Mouse (Mus musculus) forebrain, embryonic 11.5 days (tissue): Measurements from ENCODE around the gene Cwc22. TPM values are rescaled to one million over a fixed set of nuclear protein-coding genes. Genes with fewer than 3 reads are reported as not detected.

Experiments used
- ATAC-seq: fragments of 200-750 bp; cut with Nextera tagmentation; replicated peaks from 2 replicates; pipeline ENCODE4 v1.8.0; 2017; ENCODE audit warnings: moderate TSS enrichment; ENCODE audit not compliant: low FRiP score
- DNase-seq: peaks from one replicate; pipeline ENCODE4 v3.0.0-alpha.2; 2017; ENCODE audit warnings: low spot score
- H3K27ac ChIP-seq: fragments of 300-500 bp; sonication (generic); 2 replicates; pipeline ENCODE4 v1.5.1; 2014; ENCODE audit warnings: low read depth, low read length
- H3K27me3 ChIP-seq: fragments of 300-500 bp; sonication (generic); 2 replicates; pipeline ENCODE4 v1.6.1; 2014; ENCODE audit warnings: mild to moderate bottlenecking, low read length, mixed read lengths; ENCODE audit not compliant: control insufficient read depth, insufficient read depth
- H3K36me3 ChIP-seq: fragments of 300-500 bp; sonication (generic); 2 replicates; pipeline ENCODE4 v1.6.1; 2014; ENCODE audit warnings: mild to moderate bottlenecking, low read length, moderate library complexity, mixed read lengths; ENCODE audit not compliant: control insufficient read depth, insufficient read depth
- H3K4me1 ChIP-seq: fragments of 300-500 bp; sonication (generic); replicated peaks from 2 replicates; pipeline ENCODE4 v1.6.1; 2014; ENCODE audit warnings: low read length, mixed read lengths; ENCODE audit not compliant: control insufficient read depth, insufficient read depth
- H3K4me2 ChIP-seq: fragments of 300-500 bp; sonication (generic); 2 replicates; pipeline ENCODE4 v1.6.1; 2014; ENCODE audit warnings: low read depth, mild to moderate bottlenecking, low read length, moderate library complexity, mixed read lengths; ENCODE audit not compliant: severe bottlenecking
- H3K4me3 ChIP-seq: fragments of 300-500 bp; sonication (generic); 2 replicates; pipeline ENCODE4 v1.5.1; 2014; ENCODE audit warnings: low read depth, low read length
- H3K9ac ChIP-seq: fragments of 300-500 bp; sonication (generic); 2 replicates; pipeline ENCODE4 v1.6.1; 2014; ENCODE audit warnings: low read length
- H3K9me3 ChIP-seq: fragments of 300-500 bp; sonication (generic); 2 replicates; pipeline ENCODE4 v1.6.1; 2016; ENCODE audit warnings: low read length, mixed read lengths; ENCODE audit not compliant: control insufficient read depth
- WGBS: fragments of 180-500 bp; shearing (Covaris S2); extraction: QIAGEN DNeasy Blood & Tissue Kit; methylation state at CpG from one replicate; pipeline ENCODE4 v1.1.7; 2014; 5-methylcytosine and 5-hydroxymethylcytosine counted together
- polyA plus RNA-seq: library from polyadenylated mRNA; unstranded; fragments of >200 nt; fragmentation: Nextera tagmentation; extraction: Ambion mirVana; gene quantifications from 2 replicates; pipeline ENCODE4 v1.2.1, GENCODE M21; 2014

The Cwc22 gene
- polyA plus RNA-seq, 1 experiment from 2014 or later, result 37.4 TPM

DNA sequence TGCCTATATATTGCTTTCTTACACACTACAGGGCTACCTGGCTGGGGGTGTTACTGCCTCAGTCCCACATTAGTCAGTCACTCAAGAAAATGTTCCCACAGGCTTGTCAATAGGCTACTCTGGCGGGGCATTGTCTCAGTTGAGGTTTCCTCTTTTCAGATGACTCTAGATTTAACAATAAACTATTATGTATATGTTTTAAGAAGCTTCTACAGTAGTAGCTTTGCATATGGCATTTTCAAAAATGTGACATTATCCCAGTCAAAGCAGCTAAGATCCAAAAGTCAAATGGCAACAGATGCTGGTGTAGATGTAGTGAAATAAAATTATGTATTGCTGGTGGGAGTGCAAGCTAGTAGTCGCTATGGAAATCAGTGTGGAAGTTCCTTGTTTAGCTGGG is 27.1 kb upstream of the Cwc22 start:
- no peaks in the 10 kb centered on the region for H3K4me1 ChIP-seq
- no peaks in the 10 kb centered on the region for H3K9me3 ChIP-seq
- ATAC-seq (no peak), DNase-seq (no peak)
- H3K27ac ChIP-seq, result no peak overlapping the region
- H3K4me2 ChIP-seq, result no peak overlapping the region
- no peaks in the 10 kb centered on the region for H3K36me3 ChIP-seq
- H3K27me3 ChIP-seq, result no peaks in the 10 kb centered on the region
- no peak overlapping the region for H3K9ac ChIP-seq
- 85% methylated on average over 2 of the region's 2 CpGs for WGBS
- no peak overlapping the region for H3K4me3 ChIP-seq

DNA sequence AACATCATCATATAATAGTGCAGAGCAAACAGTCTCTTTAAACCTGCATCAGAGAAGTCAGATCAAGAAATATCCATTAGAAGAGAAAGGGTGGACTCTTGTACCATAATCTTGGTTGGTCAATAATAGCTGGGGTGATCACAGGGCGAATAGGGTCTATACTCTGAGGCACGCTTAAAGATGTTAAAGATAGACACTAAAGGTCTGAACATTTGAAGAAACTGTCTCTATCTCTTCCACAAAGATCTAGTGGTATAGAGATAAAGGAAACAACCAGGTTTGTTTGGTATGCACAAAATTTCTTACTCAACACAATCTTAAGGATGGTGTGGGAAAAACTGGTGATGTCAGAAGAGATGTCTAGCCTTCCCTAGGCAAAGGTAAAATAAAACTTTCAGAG is 26.4 kb upstream of the Cwc22 start:
- Histone ChIP-seq H3K27ac (no peak overlapping the region), H3K9me3 (no peaks in the 10 kb centered on the region), H3K27me3 (no peaks in the 10 kb centered on the region), H3K36me3 (no peaks in the 10 kb centered on the region), H3K4me1 (no peaks in the 10 kb centered on the region), H3K9ac (no peak overlapping the region), H3K4me3 (no peak overlapping the region), H3K4me2 (no peak overlapping the region)
- ATAC-seq, result no peak
- 85% methylated on average over 2 of the region's 2 CpGs for WGBS
- DNase-seq, result no peak

DNA sequence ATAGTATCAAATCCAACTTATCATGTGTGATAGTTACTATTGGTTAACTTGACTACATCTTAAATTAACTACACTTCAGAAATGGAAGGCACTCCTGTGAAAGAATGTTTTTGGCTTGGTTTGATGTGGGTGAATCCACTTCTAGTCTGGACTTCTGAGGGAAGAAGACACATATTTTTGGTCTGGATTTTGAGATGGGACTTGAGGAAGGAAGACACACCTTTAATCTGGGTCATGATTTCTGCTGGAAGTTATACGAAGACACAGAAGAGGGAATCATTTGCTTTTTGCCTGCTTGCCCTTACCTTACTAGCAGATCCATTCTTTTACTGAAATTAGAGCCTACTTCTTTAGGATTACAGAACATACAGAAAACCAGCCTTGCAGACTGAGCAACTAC is 25.7 kb upstream of the Cwc22 start:
- Histone ChIP-seq H3K4me2 (no peak overlapping the region), H3K9me3 (no peaks in the 10 kb centered on the region), H3K27ac (no peak overlapping the region), H3K36me3 (no peaks in the 10 kb centered on the region), H3K9ac (no peak overlapping the region), H3K4me3 (no peak overlapping the region), H3K27me3 (no peaks in the 10 kb centered on the region), H3K4me1 (no peaks in the 10 kb centered on the region)
- no peak for ATAC-seq
- DNase-seq, result no peak
- WGBS, result 100% methylated on average over 1 of the region's 1 CpGs

DNA sequence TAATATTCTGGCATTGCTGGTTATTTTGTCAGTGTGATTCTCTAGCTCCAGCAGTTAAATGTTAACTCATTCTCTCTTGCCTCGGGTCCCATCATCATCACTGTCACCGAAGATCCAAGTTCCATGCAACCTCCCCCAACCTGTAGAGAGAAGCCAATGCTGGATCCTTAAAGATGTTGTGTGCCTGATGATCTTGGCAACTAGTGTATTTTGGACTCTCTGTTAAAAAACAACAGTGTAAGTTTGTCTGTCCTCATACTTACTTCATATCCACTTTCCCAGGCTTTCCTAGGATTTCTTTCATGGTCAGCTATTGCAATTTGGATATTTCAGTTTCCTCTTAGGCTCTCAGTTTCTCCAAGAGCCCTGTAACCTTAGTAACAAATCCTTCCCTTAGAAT is 25.2 kb upstream of the Cwc22 start:
- no peak for DNase-seq
- no peak for ATAC-seq
- Histone ChIP-seq H3K4me3 (no peak overlapping the region), H3K27me3 (no peaks in the 10 kb centered on the region), H3K36me3 (no peaks in the 10 kb centered on the region), H3K4me2 (no peak overlapping the region), H3K27ac (no peak overlapping the region), H3K9me3 (no peaks in the 10 kb centered on the region), H3K9ac (no peak overlapping the region), H3K4me1 (no peaks in the 10 kb centered on the region)
- WGBS, result 77% methylated on average over 2 of the region's 2 CpGs

DNA sequence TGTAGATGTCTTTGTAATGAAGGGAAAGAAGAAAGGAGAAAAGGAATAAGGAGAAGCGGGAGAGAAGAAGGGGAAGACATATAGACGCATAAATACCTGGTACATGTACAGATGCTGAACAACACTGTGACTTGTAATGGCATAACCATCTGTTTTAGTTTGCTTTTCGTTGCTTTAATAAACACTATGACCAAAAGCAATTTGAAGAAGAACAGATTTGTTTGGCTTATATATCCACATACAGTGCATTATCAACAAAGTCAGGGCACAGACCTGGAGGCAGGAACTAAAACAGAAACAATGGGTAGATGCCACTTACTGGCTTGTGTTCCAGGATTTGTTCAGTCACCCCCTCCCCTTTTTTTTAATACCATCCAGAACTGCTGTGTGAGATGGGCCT is 24.4 kb upstream of the Cwc22 start:
- DNase-seq, result no peak
- H3K4me1 ChIP-seq, result no peaks in the 10 kb centered on the region
- no peak overlapping the region for H3K4me2 ChIP-seq
- H3K9ac ChIP-seq, result no peak overlapping the region
- no peaks in the 10 kb centered on the region for H3K9me3 ChIP-seq
- H3K27ac ChIP-seq, result no peak overlapping the region
- H3K27me3 ChIP-seq, result no peaks in the 10 kb centered on the region
- no peak for ATAC-seq
- H3K4me3 ChIP-seq, result no peak overlapping the region
- H3K36me3 ChIP-seq, result no peaks in the 10 kb centered on the region
- WGBS, result 85% methylated on average over 3 of the region's 3 CpGs

DNA sequence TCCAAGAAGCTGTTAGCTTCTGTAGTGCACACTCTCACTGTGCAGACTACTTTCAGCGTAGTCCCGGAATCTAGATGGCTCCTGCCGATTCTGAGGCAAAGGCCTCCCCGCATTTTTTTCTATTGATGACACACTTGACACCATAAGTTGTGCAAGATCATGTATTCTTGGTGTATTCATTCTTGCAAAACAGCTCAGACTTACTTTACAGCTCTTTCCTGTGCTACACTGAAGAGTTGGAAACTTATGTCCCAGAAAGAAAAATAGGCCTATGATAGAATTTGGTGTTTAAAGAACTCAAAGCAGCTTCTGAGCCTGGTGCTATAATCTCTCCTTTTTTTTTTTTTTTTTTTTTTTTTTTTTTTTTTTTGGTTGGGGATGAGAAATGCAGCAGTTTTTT is 23.8 kb upstream of the Cwc22 start:
- 96% methylated on average over 4 of the region's 4 CpGs for WGBS
- Histone ChIP-seq H3K27me3 (no peaks in the 10 kb centered on the region), H3K4me3 (no peak overlapping the region), H3K4me2 (no peak overlapping the region), H3K9ac (no peak overlapping the region), H3K4me1 (no peaks in the 10 kb centered on the region), H3K36me3 (no peaks in the 10 kb centered on the region), H3K9me3 (no peaks in the 10 kb centered on the region), H3K27ac (no peak overlapping the region)
- ATAC-seq (no peak), DNase-seq (no peak)

DNA sequence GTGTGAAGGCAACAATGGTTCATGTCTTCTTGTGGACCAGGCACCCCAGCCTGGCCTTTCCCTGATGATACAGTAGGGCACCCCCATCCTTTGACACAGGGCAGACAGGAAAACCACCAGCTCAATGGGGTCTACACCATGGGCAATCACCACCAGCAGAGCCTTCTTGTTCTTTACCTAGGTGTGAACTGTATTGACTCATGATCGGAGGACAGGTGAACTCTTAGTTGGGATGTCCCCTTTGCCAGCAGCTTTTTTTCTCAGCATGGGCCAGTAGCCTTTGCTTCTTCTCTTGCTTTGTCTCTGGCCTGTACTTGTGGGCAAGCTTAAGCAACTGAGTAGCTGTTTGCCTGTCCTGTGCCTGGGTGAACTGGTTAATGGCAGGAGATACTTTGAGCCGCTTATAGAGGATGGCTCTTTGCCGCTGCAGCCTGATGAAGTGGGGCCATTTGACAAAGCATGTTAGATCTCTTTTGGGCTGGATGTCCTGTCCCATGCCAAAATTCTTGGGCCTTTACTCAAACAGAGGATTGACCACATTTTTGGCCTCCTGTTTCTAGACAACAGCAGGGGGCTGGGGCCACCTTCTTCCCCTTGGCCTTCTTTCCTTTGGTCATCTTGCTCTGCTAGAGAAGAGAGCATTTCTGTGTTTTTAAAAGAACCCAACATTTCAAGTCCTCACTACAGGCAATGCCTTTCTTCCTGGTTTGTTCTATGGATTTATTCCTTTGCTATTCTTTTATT is 16.4 kb upstream of the Cwc22 start:
- Histone ChIP-seq H3K4me2 (no peak overlapping the region), H3K9me3 (no peaks in the 10 kb centered on the region), H3K4me1 (no peaks in the 10 kb centered on the region), H3K36me3 (no peaks in the 10 kb centered on the region), H3K27ac (no peak overlapping the region), H3K27me3 (no peaks in the 10 kb centered on the region), H3K4me3 (no peak overlapping the region), H3K9ac (no peak overlapping the region)
- 96% methylated on average over 3 of the region's 3 CpGs for WGBS
- ATAC-seq, result no peak
- no peak for DNase-seq

DNA sequence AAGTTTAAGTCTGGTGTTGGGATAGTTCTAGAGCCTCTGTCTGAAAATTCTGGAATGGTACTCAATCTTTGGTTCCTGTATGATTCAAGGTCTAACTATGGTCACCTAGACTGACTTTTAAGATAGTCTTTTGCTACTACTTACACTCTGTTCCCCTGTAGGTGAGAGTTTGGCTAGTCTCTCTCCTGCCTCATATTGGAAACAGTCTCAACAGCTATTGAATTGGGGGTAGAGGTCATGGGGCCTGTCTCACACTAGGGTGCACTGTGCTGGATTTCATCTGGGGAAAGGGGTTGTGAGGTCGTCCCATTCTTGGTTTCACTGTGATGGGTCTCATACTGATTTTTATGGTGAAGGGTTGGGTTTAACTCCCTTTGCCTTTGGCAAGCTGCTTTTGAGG is 15.1 kb upstream of the Cwc22 start:
- no peak for ATAC-seq
- H3K4me3 ChIP-seq, result no peak overlapping the region
- H3K9ac ChIP-seq, result no peak overlapping the region
- no peaks in the 10 kb centered on the region for H3K27me3 ChIP-seq
- H3K4me1 ChIP-seq, result no peaks in the 10 kb centered on the region
- DNase-seq, result no peak
- no peaks in the 10 kb centered on the region for H3K9me3 ChIP-seq
- no peak overlapping the region for H3K27ac ChIP-seq
- 72% methylated on average over 1 of the region's 1 CpGs for WGBS
- no peaks in the 10 kb centered on the region for H3K36me3 ChIP-seq
- H3K4me2 ChIP-seq, result no peak overlapping the region

DNA sequence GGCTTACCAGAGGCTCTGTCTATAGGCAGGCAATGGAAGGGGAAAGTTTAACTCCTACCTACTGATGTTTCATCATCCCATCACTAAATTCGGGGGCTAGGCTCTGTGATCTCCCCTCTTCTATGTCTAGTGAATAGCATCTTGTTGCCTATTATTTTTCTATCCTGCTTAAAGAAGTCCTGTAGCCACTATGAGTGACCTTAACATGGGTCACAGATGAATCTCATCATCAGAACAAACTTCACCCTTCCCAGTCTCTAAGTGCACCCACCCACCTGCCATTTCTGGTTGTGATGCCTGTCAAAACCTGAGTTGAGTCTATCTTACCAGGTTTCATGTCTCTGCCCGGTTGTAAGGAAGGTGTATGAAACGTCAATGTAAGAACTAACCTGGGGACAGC is 14.5 kb upstream of the Cwc22 start:
- H3K4me2 ChIP-seq, result no peak overlapping the region
- H3K4me3 ChIP-seq, result no peak overlapping the region
- 89% methylated on average over 3 of the region's 3 CpGs for WGBS
- H3K27me3 ChIP-seq, result no peaks in the 10 kb centered on the region
- no peak for ATAC-seq
- H3K4me1 ChIP-seq, result no peaks in the 10 kb centered on the region
- no peak overlapping the region for H3K9ac ChIP-seq
- H3K27ac ChIP-seq, result no peak overlapping the region
- no peaks in the 10 kb centered on the region for H3K36me3 ChIP-seq
- no peaks in the 10 kb centered on the region for H3K9me3 ChIP-seq
- no peak for DNase-seq
